Mouse (Mus musculus) neural tube, embryonic 12.5 days (tissue): ENCODE data around the gene Ptpn23. TPM values are rescaled to one million over a fixed set of nuclear protein-coding genes. Genes with fewer than 3 reads are reported as not detected.

ENCODE experiments used
- ATAC-seq: fragments of 200-750 bp; cut with Nextera tagmentation; 2 replicates; pipeline ENCODE4 v1.8.0; 2017; ENCODE audit warnings: low read depth, mild to moderate bottlenecking, moderate TSS enrichment, moderate library complexity; ENCODE audit not compliant: low FRiP score
- H3K27ac ChIP-seq: fragments of 300-500 bp; sonication (generic); 2 replicates; pipeline ENCODE4 v1.5.1; 2016
- H3K27me3 ChIP-seq: fragments of 300-500 bp; sonication (generic); replicated peaks from 2 replicates; pipeline ENCODE4 v1.6.1; 2016; ENCODE audit warnings: mild to moderate bottlenecking
- H3K36me3 ChIP-seq: fragments of 300-500 bp; sonication (generic); 2 replicates; pipeline ENCODE4 v1.6.1; 2016; ENCODE audit warnings: mild to moderate bottlenecking
- H3K4me1 ChIP-seq: fragments of 300-500 bp; sonication (generic); 2 replicates; pipeline ENCODE4 v1.6.1; 2016
- H3K4me2 ChIP-seq: fragments of 300-500 bp; sonication (generic); replicated peaks from 2 replicates; pipeline ENCODE4 v1.6.1; 2016; ENCODE audit warnings: mild to moderate bottlenecking
- H3K4me3 ChIP-seq: fragments of 300-500 bp; sonication (generic); 2 replicates; pipeline ENCODE4 v1.5.1; 2016
- H3K9ac ChIP-seq: fragments of 300-500 bp; sonication (generic); 2 replicates; pipeline ENCODE4 v1.6.1; 2016; ENCODE audit warnings: mild to moderate bottlenecking
- H3K9me3 ChIP-seq: fragments of 300-500 bp; sonication (generic); 2 replicates; pipeline ENCODE4 v1.6.1; 2016; ENCODE audit warnings: mild to moderate bottlenecking
- WGBS: fragments of 180-500 bp; shearing (Covaris S2); methylation state at CpG from one replicate; pipeline ENCODE4 v1.1.7; 2016; 5-methylcytosine and 5-hydroxymethylcytosine counted together
- polyA plus RNA-seq: library from polyadenylated mRNA; unstranded; fragments of >200 nt; fragmentation: Nextera tagmentation; extraction: Ambion mirVana; gene quantifications from 2 replicates; pipeline ENCODE4 v1.2.1, GENCODE M21; 2016

Ptpn23 gene
- 17.6 and 22.7 TPM in 2 replicates for polyA plus RNA-seq

- H3K36me3 ChIP-seq = 0 out of 2 replicates have a peak, but pooled peaks cover 3% of the 10 kb centered on the region
- H3K4me3 ChIP-seq = peak within 1 kb of the TSS; percentile 85
- ATAC-seq = peak; percentile 96
- H3K27ac ChIP-seq = peak within 1 kb of the TSS; percentile 76; the same call in 1 of the 2 replicates
- peaks cover 12% of the 10 kb centered on the region for H3K4me1 ChIP-seq
- H3K9ac ChIP-seq = peak within 1 kb of the TSS; percentile 88
- WGBS = under 1% methylated on average over 39 of the region's 39 CpGs
- H3K27me3 ChIP-seq = no peaks in the 10 kb centered on the region
- peak within 1 kb of the TSS; percentile 76 for H3K4me2 ChIP-seq
- H3K9me3 ChIP-seq = no peaks in the 10 kb centered on the region
Observed at GRCm38 (mm10) chr9:110408099-110408773, at the start of gene Ptpn23. Gene Ptpn23 (minus strand): TSS chr9:110408213.

DNA sequence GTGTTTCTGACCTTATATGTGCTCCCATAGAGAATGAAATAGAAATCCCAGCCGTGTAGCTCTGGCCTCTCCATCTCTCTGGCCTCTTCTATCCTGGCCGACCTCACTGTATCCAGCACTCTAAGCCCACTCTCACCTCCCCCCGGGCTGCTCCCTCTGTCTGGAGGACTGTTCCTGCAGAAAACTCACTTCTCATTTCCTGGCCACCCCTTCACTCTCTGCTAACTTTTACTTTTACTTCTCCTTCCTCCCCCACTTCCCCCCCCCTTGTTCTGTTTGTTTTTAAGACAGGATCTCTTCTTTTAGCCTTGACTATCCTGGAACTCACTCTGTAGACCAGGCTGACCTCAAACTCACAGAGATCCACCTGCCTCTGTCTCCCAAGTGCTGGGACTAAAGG is 44.5 kb upstream of the Ptpn23 start:
- ATAC-seq = no peak
- Histone ChIP-seq H3K4me3 (no peak overlapping the region), H3K27ac (no peak overlapping the region), H3K9ac (no peak overlapping the region), H3K4me1 (no peaks in the 10 kb centered on the region; the same call in 1 of the 2 replicates), H3K36me3 (peaks cover 18% of the 10 kb centered on the region), H3K27me3 (no peaks in the 10 kb centered on the region), H3K4me2 (no peak overlapping the region), H3K9me3 (no peaks in the 10 kb centered on the region)
- 89% methylated on average over 3 of the region's 3 CpGs for WGBS

DNA sequence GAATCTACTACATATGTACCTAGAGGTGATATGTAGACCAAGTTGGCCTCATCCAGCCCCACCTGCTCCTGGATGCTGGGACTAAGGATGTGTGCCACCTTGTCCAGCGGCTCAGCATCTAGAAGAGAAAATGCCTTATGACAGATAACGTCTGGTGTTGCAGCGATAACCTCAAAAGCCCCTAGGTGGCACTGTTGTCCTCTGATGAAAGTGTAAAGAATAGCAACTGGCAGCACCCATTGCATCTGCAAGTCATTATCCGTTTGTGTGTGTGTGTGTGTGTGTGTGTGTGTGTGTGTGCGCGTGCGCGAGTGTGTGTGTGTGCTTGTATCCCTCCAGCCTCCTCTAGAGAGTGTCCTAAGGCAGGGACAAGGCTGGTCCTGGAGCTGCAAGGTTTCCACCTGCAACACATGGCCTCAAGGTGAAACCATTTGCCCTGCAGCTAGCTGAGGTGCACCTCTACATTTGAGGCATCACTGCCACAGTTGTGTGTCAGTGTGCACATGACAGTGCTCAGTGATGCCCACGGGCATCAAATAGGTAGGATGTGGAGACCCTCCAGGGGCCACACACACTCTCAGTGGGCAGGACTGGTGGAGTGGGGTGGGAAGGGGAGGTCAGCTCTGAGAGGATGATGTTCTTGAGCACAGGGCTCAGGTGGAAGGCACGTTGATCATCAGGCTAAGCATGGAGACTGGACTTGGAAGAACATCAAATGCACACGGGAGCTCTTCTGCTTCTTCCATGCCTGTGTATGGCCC is 41.0 kb upstream of the Ptpn23 start:
- H3K27ac ChIP-seq = no peak overlapping the region

DNA sequence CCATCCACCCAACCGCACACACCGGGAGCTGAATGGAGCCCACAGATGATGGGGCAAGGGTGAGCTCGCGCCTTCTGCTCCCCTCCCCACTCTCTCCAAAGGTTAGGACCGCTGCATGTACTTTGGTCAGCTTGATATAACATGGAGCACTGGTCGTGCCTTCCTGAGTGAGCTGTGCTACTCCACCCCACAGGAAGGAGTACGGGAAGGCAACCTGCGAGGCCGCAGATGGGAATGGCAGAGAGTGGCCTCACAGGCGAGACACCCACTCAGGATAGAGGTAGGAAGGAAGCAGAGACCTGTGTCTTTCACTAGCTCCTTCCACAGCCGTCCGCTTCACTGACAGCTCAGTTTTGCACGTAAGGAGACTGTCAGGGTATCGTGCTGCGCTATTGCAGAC is 40.3 kb upstream of the Ptpn23 start:
- H3K4me1 ChIP-seq = no peaks in the 10 kb centered on the region; the same call in 1 of the 2 replicates
- H3K27me3 ChIP-seq = no peaks in the 10 kb centered on the region
- H3K4me2 ChIP-seq = no peak overlapping the region
- no peak overlapping the region for H3K27ac ChIP-seq
- peaks cover 18% of the 10 kb centered on the region for H3K36me3 ChIP-seq
- H3K9ac ChIP-seq = no peak overlapping the region
- no peaks in the 10 kb centered on the region for H3K9me3 ChIP-seq
- ATAC-seq = no peak
- WGBS = 83% methylated on average over 15 of the region's 15 CpGs
- H3K4me3 ChIP-seq = no peak overlapping the region

More for the DNA sequence above, 41.0 kb upstream of the Ptpn23 start:
- H3K27me3 ChIP-seq = no peaks in the 10 kb centered on the region
- peak; percentile 81; the same call in 1 of the 2 replicates for ATAC-seq
- H3K9me3 ChIP-seq = no peaks in the 10 kb centered on the region
- no peak overlapping the region for H3K4me3 ChIP-seq
- no peaks in the 10 kb centered on the region; the same call in 1 of the 2 replicates for H3K4me1 ChIP-seq
- H3K36me3 ChIP-seq = peaks cover 15% of the 10 kb centered on the region
- 38% methylated on average over 11 of the region's 11 CpGs for WGBS
- no peak overlapping the region for H3K9ac ChIP-seq
- H3K4me2 ChIP-seq = no peak overlapping the region

- H3K4me1 ChIP-seq = no peaks in the 10 kb centered on the region
- no peak for ATAC-seq
- H3K27ac ChIP-seq = no peak overlapping the region
- no peak overlapping the region for H3K4me2 ChIP-seq
- peaks cover 27% of the 10 kb centered on the region for H3K36me3 ChIP-seq
- WGBS = 82% methylated on average over 6 of the region's 6 CpGs
- no peak overlapping the region for H3K9ac ChIP-seq
- H3K9me3 ChIP-seq = no peaks in the 10 kb centered on the region
- no peak overlapping the region for H3K4me3 ChIP-seq
- no peaks in the 10 kb centered on the region for H3K27me3 ChIP-seq
Observed at GRCm38 (mm10) chr9:110440559-110440958, 32.5 kb upstream of the Ptpn23 start.

DNA sequence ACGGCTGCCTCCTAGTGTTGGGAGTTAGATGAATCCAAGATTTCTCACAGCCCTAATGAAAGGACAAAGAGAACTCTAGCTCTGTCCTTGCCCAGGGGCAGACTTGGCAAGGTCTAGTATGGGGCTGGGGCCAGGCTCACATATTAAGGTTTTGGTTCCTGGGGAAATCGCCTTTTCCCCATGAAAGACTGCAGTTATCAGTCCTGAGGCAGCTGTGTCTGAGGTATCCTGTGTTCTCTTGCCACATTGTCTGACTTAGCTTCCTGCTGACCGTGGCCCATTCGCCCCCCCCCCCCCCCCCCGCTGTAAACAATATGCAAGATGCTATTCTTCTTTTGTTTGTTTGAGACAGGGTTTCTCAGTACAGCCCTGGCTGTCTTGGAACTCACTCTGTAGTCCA is 32.0 kb upstream of the Ptpn23 start:
- Histone ChIP-seq H3K4me3 (no peak overlapping the region), H3K36me3 (peaks cover 32% of the 10 kb centered on the region), H3K27ac (no peak overlapping the region), H3K4me2 (no peak overlapping the region), H3K9me3 (no peaks in the 10 kb centered on the region), H3K27me3 (no peaks in the 10 kb centered on the region), H3K4me1 (no peaks in the 10 kb centered on the region), H3K9ac (no peak overlapping the region)
- ATAC-seq = no peak
- WGBS = 65% methylated on average over 4 of the region's 5 CpGs

DNA sequence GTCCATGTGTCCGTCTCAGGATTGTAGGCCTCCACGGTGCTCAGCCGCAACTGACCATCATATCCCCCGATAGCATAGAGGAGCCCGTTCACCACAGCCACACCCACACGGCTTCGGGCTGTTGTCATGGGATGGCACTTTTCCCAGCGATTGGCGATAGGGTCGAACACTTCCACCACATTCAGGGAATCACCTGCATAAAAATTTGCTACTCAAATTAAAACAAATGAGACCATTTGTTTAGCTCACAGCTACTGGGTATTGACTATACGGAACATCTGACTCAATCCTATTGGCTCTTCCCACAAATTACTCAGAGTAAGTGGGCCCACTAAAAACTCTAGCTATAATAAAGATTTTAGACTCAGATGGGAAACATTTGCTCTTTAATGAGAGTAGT is 28.0 kb upstream of the Ptpn23 start:
- no peak overlapping the region for H3K4me2 ChIP-seq
- no peaks in the 10 kb centered on the region for H3K27me3 ChIP-seq
- H3K9me3 ChIP-seq = no peaks in the 10 kb centered on the region
- ATAC-seq = no peak
- peaks cover 30% of the 10 kb centered on the region for H3K36me3 ChIP-seq
- H3K4me3 ChIP-seq = no peak overlapping the region
- no peak overlapping the region for H3K27ac ChIP-seq
- no peak overlapping the region for H3K9ac ChIP-seq
- 96% methylated on average over 11 of the region's 11 CpGs for WGBS
- no peaks in the 10 kb centered on the region for H3K4me1 ChIP-seq

DNA sequence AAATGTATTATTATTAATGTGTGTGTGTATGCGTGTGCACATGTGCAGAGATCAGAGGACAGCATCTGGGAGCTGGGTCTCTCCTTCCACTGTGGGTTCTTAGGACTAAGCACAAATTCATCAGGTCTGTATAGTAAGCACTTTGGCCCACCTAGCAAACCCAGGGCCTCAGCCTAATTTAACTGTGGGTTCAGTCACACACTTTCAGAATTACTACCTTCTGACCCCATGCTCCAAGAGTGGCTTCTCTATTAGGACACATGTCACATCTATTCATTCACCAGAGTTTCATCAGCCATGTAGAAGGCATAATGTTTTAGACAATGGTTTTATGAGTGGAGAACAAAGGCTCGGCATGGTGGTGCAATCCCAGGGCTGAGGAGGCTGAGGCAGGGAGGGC is 25.0 kb upstream of the Ptpn23 start:
- H3K36me3 ChIP-seq = peaks cover 48% of the 10 kb centered on the region
- WGBS = 96% methylated on average over 2 of the region's 2 CpGs

DNA sequence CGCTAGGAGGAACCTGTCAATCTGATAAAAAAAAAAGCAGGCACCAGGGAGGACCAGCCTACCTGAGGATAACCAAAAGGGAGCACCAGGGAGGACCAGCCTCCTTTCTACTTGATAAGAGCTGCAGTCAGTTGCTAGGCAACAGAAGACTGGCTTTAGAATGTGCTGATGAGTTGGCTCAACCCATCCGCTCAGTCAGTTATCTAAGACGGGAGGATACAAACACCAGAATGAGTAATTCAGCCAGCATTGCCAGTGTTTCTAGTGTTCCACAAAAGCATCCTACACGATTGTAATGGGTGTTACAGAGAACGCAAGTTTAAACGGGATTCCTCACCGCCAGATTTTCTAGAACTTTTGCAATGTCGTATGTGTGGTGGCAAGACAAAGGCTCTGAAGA is 23.2 kb upstream of the Ptpn23 start:
- 76% methylated on average over 8 of the region's 8 CpGs for WGBS
- Histone ChIP-seq H3K27ac (no peak overlapping the region), H3K4me2 (no peak overlapping the region), H3K27me3 (no peaks in the 10 kb centered on the region), H3K9me3 (no peaks in the 10 kb centered on the region), H3K9ac (no peak overlapping the region), H3K36me3 (peaks cover 51% of the 10 kb centered on the region), H3K4me3 (no peak overlapping the region), H3K4me1 (no peaks in the 10 kb centered on the region)
- no peak for ATAC-seq

More for the DNA sequence above, 25.0 kb upstream of the Ptpn23 start:
- Histone ChIP-seq H3K4me3 (no peak overlapping the region), H3K4me2 (no peak overlapping the region), H3K9me3 (no peaks in the 10 kb centered on the region), H3K9ac (no peak overlapping the region), H3K27me3 (no peaks in the 10 kb centered on the region), H3K27ac (no peak overlapping the region), H3K4me1 (no peaks in the 10 kb centered on the region)
- ATAC-seq = no peak

DNA sequence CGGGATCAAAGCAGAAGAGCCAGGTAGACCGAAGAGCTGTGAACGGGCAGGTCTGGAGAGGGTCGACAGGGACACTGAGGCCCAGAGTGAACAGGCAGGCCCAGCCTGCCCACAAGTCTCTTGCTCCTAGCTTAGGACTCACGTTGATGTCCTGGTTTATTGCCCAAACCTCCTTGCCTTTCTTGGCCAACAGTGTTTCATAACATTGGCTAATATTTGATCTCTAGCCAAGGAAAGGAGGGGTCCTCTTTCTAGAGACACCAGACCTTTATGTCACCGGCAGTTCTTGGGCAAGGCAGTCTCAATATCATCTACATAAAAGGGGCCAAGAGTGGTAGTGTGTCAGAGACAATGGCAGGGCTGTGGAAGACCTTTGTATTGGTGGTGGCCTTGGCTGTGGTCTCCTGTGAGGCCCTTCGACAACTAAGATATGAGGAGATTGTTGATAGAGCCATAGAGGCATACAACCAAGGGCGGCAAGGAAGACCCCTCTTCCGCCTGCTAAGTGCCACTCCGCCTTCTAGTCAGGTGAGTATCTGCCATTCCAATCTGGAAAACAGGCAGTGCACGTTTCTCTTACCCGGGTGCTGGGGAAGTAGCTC is 11.6 kb upstream of the Ptpn23 start, which contains the start of gene Ngp:
TSS of gene Ngp (plus strand) at position 237 of the 602 bp plus-strand sequence.
- Histone ChIP-seq H3K4me2 (no peak within 1 kb of the TSS), H3K9ac (no peak within 1 kb of the TSS), H3K9me3 (no peaks in the 10 kb centered on the region), H3K4me3 (no peak within 1 kb of the TSS), H3K27me3 (no peaks in the 10 kb centered on the region), H3K36me3 (no peaks in the 10 kb centered on the region), H3K27ac (no peak within 1 kb of the TSS), H3K4me1 (no peaks in the 10 kb centered on the region)
- WGBS = 90% methylated on average over 12 of the region's 12 CpGs
- no peak for ATAC-seq

GRCm38 (mm10) chr9:110413785-110414184 is 5.8 kb upstream of the Ptpn23 start:
- no peak overlapping the region for H3K4me2 ChIP-seq
- H3K36me3 ChIP-seq = no peaks in the 10 kb centered on the region
- no peak overlapping the region for H3K4me3 ChIP-seq
- H3K27me3 ChIP-seq = no peaks in the 10 kb centered on the region
- WGBS = 65% methylated on average over 9 of the region's 9 CpGs
- no peak overlapping the region for H3K27ac ChIP-seq
- no peak for ATAC-seq
- no peaks in the 10 kb centered on the region for H3K9me3 ChIP-seq
- no peak overlapping the region for H3K9ac ChIP-seq
- no peaks in the 10 kb centered on the region for H3K4me1 ChIP-seq

GRCm38 (mm10) chr9:110412926-110413325 is 4.9 kb upstream of the Ptpn23 start:
- WGBS = 80% methylated on average over 7 of the region's 7 CpGs
- no peak overlapping the region for H3K9ac ChIP-seq

More at GRCm38 (mm10) chr9:110412926-110413325, 4.9 kb upstream of the Ptpn23 start:
- Histone ChIP-seq H3K4me1 (no peaks in the 10 kb centered on the region), H3K9me3 (no peaks in the 10 kb centered on the region), H3K27me3 (no peaks in the 10 kb centered on the region), H3K4me2 (no peak overlapping the region), H3K4me3 (no peak overlapping the region), H3K27ac (no peak overlapping the region), H3K36me3 (no peaks in the 10 kb centered on the region)
- no peak for ATAC-seq
